Mouse (Mus musculus) CD4-positive helper T cell, adult 2 months (primary cell): ENCODE results near the gene Hace1.
"Not testable (repeated sequence)": the region's sequence is repeated elsewhere in the genome, so short reads cannot be mapped to it uniquely, and the experiment has no call there.

Experiments
- DNase-seq: peaks from one replicate; pipeline ENCODE4 v3.0.0-alpha.2; 2012; ENCODE audit warnings: low read depth, missing footprints, low spot score

The Hace1 gene

GRCm38 (mm10) chr10:45577731-45578297, at the start of gene Hace1:
Hace1 (plus strand) TSS chr10:45577829.
- DNase-seq = peak; percentile 88

GRCm38 (mm10) chr10:45537334-45537733, 40.3 kb upstream of the Hace1 start:
- DNase-seq = not testable (repeated sequence)

DNA sequence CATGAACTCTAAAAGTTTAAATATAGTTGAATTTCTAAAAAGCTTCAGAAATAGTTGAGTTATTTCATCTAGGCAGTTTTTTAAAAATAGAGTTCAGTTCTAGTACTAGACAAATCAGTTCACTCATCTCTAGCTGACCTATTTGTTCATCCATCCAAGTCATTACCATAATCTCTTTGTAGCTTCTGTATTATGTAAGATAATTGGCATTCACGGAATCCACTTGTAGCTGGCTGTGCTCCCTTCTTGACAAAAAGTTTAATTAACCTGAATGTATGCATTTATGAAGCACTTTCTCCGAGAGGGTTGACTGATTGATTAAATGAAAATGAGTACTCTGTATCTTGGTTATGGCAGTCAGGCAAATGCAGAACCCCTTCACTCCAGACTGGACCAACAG, 34.9 kb upstream of the Hace1 start:
- DNase-seq = no peak

- no peak for DNase-seq
Observed at GRCm38 (mm10) chr10:45546799-45547198, 30.8 kb upstream of the Hace1 start.

GRCm38 (mm10) chr10:45578298-45578821, 731 bp downstream of the Hace1 start:
- DNase-seq = peak; percentile 73

- DNase-seq = no peak
Observed at GRCm38 (mm10) chr10:45583310-45583709, 5.7 kb downstream of the Hace1 start.

DNA sequence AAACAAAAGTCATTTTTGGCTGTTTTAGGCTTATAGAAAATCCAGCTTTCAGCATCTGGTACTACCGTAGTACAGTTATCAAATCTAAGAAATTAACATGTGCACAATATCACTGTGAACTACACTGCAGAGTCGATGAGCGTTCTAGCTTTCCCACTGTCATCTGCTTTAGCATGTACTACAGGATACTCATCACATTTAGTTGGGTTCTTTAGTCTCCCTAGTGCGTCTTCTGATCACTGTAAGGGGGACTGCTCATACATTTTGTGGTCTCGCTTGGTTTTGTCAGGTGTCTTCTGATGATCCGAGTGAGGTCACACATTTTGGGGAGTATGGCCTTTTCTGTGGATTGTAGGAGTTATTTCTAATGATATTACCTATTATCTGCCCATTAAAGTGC, 6.2 kb downstream of the Hace1 start:
- no peak for DNase-seq

GRCm38 (mm10) chr10:45584311-45585102, 6.9 kb downstream of the Hace1 start:
- DNase-seq = no peak

GRCm38 (mm10) chr10:45605853-45606252, 28.2 kb downstream of the Hace1 start:
- no peak for DNase-seq

DNA sequence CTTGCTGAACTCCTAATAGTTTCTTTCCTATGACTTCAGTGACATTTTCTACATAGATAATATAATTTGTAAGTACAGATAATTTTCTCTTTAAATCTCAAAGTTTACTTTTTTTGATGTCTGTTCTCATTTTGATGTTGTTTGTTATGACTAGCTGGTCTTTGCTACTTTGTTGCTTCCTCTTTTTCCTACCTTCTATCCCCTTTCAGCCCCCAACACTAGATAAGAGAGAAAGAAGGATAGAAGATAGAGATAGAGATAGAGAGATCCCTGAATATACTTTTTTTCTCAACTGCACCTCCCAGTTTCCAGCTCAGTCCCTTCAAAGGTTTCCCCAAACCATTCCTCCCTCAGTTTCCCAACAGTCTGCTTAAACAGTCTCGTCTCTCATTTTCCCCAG, 33.1 kb downstream of the Hace1 start:
- DNase-seq = no peak

DNA sequence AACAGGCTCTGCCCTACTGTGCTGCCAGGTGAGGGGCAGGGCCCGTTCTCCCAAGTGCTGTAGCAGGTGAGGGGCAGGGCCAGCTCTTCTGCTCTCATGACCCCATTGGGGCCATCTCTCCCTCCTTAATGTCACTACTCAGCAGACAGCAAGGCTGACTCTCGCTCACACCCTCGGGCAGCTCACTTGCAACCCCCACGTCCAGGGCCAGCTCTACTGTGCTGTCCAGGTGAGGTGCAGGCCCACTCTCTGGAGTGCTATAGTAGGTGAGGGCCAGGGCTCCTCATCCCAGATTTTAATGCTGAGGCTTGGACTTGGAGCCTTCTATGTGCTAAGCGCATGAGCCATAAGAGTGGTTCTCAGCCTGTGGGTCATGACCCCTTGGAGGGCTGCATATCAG, 38.4 kb downstream of the Hace1 start:
- no peak for DNase-seq

DNA sequence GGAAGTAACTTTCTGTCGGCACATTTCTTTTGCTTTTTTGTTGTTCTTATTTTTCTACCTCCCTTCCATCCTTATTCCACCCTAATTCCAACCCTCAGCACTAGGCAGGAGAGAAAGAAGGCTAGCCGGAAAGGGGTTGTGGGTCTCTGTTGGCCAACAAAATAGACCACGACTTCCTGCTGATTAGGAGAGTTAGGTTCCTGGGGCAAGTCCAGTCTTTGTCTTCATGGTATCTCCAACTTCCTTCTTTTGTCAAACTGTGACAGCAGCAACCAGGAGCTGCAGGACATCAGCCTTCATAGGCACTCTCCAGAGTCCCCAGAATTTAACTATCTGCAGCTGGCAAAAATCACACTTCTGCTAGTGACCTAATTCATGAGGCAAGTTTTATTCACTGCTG, 41.4 kb downstream of the Hace1 start:
- no peak for DNase-seq

DNA sequence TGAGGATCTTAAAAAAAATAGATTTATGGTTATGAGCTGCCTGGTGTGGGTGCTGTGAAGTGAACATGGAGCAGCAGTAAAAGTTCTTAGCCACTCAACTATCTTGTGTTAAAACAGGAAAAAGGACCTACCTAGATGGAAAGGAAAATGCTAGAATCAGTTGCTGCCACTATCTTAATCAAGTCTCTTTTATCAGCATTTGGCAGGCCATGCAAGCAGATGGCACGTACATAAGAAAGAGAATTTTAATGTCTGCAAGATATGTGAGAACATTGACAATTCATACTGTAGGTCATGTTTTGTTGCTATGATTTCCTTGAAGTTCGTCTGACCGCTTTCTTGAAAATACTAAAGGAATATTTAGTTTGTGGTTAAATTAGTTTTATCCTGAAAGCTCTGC, 54.4 kb downstream of the Hace1 start:
- no peak for DNase-seq

- DNase-seq = no peak
Observed at GRCm38 (mm10) chr10:45632641-45633040, 55.0 kb downstream of the Hace1 start.

DNA sequence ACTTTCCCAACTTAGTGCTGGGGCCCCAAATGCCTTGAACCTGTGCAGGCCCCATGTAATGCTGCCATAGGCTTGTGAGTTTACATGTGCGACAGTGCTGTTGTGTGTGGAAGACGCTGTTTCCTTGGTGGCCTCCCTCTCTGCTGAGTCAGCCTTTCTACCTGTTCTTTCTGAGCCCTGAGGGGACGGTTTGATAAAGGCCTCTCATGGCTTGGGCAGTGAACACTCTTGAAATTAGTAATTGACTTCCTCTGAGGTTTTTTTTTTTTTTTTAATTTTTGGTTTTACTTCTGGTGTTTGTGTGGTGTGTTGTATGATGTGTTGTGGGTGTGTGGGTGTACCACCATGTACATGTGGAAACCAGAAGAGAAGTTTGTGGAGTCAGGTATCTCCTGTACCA, 57.6 kb downstream of the Hace1 start:
- peak; percentile 26 for DNase-seq

DNA sequence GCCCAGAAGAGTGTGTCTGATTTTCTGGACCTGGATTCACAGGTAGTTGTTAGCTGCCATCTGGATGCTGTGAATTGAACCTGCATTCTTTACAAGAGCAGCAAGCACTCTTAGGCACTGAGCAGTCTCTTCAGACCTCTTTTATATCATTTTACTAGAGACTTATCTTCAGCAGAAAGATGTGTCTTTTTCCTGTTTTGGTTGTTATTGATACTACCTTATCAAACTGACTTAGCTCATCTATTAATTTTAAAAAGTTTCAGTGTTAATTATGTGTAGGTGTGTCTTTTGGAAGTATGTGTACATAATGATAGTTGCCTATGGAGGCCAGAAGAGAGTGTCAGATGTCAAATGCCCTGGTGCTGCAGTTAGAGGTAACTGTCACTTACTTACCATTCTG, 62.1 kb downstream of the Hace1 start:
- DNase-seq = no peak

GRCm38 (mm10) chr10:45654026-45654425, 76.4 kb downstream of the Hace1 start:
- DNase-seq = no peak

- DNase-seq = no peak
Observed at GRCm38 (mm10) chr10:45662015-45662414, 84.4 kb downstream of the Hace1 start.

DNA sequence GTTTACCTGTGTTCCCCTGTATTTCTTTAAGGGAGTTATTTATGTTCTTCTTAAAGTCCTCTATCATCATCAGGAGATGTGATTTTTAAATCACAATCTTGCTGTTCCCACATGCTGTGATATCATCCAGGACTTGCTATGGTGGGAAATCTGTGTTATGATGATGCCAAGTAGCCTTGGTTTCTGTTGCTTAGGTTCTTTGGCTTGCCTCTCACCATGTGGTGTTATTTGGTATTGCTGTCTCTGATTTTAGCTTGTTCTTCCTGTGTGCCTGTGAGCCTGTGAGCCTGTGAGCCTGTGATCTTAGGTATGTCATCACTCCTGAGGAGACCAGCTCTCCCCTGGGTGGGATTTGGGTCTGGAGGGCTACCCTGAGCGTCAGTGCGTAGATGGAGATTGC, 90.6 kb downstream of the Hace1 start:
- no peak for DNase-seq

GRCm38 (mm10) chr10:45676796-45677195, 99.2 kb downstream of the Hace1 start:
- no peak for DNase-seq

DNA sequence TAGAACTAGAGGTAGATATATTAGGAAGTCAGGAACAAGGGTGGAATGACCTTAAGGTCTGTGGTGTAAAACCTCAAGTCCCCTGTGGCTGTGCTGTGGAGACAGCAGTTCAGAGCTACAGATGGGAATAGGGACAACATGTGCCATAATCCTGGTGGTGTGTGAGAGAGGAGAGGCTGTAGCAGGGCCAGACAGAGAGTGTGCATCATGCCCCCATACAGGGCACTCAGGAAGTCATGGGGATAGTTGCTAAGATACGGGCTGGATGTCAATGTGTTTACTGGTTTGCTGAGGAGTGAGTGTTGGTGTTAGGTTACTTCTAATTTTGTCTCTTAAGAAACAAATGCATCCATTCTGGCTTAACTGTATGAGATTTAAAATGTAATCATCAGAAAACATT, 108.6 kb downstream of the Hace1 start:
- DNase-seq = no peak

DNA sequence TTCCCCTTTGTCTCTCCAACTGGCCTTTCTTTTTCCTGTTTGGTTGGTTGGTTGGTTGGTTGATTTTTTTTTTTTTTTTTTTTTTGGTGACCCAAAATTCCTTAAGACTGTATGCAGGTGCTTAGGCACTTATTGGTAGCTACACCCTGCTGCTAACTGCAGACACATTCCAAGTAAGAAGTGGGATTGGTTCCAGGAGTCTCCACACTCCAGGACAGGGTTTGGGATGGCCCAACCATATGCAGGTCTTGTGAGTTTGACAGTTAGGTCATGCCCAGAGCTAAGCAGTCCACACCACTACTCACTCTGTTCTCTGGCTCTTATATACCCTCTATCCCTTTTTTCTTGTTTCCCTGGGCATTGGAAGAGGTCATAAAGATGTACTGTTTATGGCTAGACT, 117.3 kb downstream of the Hace1 start:
- DNase-seq = no peak

GRCm38 (mm10) chr10:45695522-45695921, 117.9 kb downstream of the Hace1 start:
- DNase-seq = no peak
